Mouse (Mus musculus) NIH3T3 (cell line): ENCODE results near the gene Phyh.
"Not testable (repeated sequence)": the region's sequence is repeated elsewhere in the genome, so short reads cannot be mapped to it uniquely, and the experiment has no call there.

ENCODE experiments used
- DNase-seq: peaks from one replicate; pipeline ENCODE4 v3.0.0-alpha.2; 2012; ENCODE audit warnings: low read depth

The Phyh gene

DNA sequence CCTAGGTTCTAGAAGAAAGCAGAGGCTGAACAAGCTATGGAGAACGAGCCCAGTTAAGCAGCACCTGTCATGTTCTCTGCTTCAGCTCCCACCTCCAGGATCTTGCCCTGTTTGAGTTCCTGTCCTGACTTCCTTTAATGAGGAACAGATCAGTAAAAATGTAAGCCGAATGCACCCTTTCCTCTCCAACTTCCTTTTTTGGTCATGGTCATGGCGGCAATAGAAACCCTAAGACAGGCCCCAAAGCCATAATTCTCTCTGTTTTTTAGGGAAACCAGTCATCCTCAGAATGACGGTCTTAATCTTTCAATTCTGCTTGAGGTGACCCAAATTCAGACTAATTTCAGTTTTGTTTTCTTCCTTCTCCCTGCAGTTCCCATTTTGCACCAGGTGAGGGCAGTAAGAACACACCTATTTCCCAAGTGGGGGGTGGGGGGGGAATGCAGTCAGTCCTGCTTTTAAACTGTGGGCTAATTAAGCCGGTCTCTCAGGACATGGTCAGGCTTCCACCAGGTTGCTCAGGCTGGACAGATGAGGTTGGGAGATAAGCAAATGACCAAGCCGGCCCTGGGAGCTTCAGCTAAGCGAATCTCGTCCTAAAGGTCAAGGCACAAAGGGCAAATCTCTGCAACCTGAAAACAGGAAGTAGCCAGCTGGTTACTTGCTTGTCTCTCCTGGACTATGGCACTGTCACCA lies 1.3 kb upstream of the Phyh start:
- DNase-seq: peak; percentile 84

GRCm38 (mm10) chr2:4921019-4921418 lies 2.2 kb downstream of the Phyh start:
- DNase-seq: no peak

DNA sequence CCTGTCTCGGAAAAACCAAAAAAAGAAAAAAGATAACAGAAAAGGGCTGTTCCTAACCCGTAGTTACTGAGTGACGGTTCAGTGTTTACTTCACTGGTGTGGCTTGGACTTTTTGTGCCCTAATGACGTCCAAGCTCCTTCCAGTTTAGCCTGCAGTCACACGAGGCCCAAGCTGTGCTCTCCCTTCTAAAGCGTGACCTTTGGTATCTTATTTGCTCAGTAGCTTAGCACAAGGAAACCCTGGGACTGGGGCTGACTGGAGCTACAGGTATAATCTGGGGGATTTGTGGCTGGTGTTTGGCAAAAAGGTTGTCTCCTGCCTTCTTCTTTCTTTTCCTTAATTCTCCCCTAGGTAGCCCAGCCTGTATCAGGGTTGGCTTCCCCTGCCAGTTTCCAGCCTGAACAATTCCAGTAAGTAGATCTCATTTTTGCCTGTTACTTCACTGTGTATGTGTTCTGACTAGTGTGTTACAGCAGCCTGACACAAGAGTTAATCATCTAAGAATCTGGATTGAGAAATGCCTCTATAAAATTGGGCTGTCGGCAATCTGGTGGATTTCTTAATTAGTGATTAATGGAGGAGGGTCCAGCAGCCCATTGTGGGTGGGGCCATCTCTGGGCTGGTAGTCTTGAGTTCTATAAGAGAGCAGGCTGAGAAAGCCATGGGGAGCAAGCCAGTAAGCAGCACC lies 3.8 kb downstream of the Phyh start:
- DNase-seq: peak; percentile 32

DNA sequence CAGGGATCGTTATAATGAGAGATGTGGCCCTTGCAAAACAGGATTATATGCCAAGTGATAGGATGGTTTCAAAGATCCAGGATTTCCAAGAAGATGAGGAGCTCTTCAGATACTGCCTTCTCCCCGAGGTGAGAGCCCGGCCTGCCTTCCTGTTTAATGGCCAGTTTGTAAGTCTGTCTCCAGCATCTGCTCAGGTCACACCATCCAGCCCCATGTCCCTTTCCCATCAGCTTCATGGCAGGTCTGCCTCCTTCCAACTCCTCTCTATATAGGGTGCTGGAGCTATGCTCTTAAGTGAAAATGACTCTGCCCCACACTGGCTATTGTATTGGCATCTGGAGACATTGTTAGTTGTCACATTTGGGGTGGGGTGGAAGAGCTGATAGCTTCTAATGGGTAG lies 8.6 kb downstream of the Phyh start:
- DNase-seq: no peak

DNA sequence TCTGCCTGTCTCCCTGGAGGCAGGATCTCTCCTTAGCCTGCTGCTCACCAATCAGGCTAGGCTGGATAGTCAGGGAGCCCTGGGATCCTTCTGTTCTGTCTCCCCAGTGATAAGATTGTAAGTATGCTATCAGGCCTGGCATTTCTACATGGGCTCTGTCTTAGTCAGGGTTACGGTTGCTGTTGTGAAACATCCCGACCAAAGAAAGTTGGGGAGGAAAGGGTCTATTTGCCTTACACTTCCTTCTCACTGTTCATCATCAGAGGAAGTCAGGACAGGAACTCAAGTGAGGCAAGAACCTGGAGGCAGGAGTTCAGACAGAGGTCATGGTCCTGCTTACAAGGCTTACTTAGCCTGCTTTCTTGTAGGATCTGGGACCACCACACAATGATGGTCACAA lies 10.4 kb downstream of the Phyh start:
- DNase-seq: no peak

- no peak for DNase-seq
Measured at GRCm38 (mm10) chr2:4934516-4934915, 15.7 kb downstream of the Phyh start.

- no peak for DNase-seq
Measured at GRCm38 (mm10) chr2:4937931-4938330, 19.1 kb downstream of the Phyh start.

DNA sequence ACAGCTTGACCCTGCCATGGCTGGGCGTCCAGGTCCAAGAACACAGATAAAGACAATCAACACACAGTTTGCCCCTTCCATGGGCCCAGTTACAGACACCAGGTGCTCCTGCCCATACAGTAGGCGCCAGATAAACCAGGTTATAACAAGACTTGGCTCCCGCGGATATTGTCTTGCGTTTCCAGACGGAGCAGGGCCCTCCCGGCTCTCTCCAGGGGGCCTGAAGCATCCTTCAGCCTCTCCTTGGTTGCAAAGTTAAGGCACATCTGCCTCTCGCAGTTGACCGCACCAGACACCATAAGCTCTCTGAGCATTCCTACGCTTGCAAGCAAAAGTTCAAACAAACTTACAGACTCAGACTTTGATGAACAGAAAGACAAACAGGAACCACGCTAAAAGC lies 22.0 kb downstream of the Phyh start:
- no peak for DNase-seq

- not testable (repeated sequence) for DNase-seq
Measured at GRCm38 (mm10) chr2:4949691-4950090, 30.9 kb downstream of the Phyh start.

- DNase-seq: no peak
Measured at GRCm38 (mm10) chr2:4950986-4951385, 32.2 kb downstream of the Phyh start.

GRCm38 (mm10) chr2:4954216-4954760 lies 35.5 kb downstream of the Phyh start:
- DNase-seq: no peak

- DNase-seq: no peak
Measured at GRCm38 (mm10) chr2:4958039-4958438, 39.2 kb downstream of the Phyh start.

GRCm38 (mm10) chr2:4967806-4968205 lies 49.0 kb downstream of the Phyh start:
- DNase-seq: no peak

- DNase-seq: no peak
Measured at GRCm38 (mm10) chr2:4969083-4969482, 50.3 kb downstream of the Phyh start.

DNA sequence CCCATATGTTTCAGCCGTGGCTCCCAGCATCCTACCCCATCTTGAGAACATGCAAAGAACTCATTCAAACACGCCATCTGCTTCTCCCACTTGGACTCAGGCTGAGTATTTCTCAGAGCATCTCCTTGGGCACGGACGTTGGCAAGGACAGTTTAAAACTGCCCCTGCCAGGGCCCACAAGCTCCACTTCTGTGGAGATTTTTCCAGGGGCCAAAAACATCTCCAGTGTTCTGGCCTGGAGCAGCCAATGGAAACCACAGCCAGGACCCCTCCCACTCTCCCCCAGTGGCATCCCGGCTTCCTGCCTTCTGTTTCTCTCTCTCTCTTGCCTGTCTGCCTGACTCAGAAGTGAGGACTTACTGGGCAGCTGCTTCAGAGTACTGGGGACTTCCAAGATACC lies 57.0 kb downstream of the Phyh start, which contains the start of gene Ucma:
Gene Ucma, plus strand, starts transcription at position 316 of the 400 bp plus-strand sequence.
- DNase-seq: no peak

DNA sequence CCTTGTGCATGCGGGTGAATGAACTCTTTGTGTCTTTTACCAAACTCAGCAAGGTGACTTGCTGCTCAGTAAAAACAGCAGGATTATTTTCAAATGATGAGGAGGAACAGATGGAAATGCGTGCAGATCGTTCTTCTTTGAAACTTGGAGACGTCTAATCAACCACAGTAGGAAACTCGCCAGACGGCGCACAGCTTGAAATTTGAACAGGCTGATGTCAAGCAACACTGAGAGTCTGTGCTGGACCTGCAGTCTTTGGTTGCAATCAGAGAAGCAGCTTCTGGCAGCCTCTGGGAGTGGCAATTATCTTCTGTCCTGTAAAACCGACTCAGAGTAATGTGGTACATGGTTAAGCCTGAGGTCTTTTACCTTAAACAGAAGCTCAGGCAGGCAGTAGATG lies 59.3 kb downstream of the Phyh start:
- no peak for DNase-seq

GRCm38 (mm10) chr2:4983987-4984386 lies 65.2 kb downstream of the Phyh start:
- no peak for DNase-seq

GRCm38 (mm10) chr2:4985000-4985399 lies 66.2 kb downstream of the Phyh start:
- DNase-seq: no peak

DNA sequence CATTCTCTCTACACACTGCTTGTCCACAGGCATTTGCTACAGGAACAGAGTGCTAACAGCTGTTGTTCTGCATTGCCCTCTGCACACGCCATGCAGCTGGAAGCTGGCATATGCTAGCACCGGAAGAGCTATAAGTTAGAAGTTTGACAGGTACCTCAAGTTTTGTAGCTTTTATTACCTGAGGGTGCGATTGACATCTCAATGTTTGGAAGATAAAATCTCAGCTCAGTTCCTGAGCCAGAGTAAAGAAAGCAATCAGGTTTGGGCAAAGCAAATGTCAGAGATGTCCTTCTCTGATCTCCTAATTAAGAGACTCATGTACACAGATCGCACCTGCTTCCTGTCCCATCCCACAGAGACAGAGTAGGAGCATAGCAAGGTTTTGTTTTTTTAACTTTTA lies 68.0 kb downstream of the Phyh start:
- DNase-seq: no peak

DNA sequence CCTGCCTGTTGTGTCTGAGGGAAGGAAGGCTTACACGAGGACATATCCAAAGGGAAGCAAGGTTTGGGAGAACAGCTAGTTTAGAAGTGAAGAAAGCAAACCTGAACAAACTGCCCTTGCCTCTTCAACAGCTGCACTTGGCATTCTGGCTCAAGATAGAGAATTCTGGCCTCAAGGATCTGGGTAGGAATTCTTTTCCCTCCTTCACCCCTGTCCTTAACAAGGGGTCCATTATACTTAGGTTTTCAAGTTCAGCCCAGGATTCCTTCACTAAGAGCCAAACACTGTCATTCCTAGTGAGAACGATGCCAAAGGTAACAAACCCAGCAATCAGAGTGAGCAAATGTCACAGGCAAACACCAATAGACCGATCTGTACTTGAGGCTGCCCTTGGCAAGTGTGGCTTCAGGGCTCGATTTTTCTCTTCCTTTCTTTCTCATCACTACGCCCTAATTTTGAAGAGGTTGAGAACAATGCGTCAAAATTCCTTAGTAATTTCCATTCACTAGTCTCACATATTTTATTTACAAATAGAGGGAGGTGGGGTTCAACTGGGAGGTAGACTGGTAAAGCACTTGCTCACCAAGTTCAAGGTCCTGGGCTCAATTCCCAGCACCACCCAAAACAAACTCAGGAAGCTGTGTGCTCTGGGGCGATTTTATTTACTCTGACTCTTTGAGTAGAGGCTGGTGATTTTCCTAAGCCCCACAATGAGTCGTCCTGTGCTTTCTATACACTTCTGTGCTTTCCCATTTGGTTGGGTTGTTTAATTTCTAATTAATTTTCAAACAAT lies 68.8 kb downstream of the Phyh start:
- DNase-seq: no peak
